Mouse (Mus musculus) liver (tissue): ENCODE results near the gene Ptpn14.
A peak's percentile ranks its signal among the peaks of the same experiment; 100 is the strongest.

ENCODE experiments used
- DNase-seq: peaks from one replicate; pipeline ENCODE4 v3.0.0-alpha.2; 2020; ENCODE audit warnings: mixed read lengths

Gene Ptpn14

DNA sequence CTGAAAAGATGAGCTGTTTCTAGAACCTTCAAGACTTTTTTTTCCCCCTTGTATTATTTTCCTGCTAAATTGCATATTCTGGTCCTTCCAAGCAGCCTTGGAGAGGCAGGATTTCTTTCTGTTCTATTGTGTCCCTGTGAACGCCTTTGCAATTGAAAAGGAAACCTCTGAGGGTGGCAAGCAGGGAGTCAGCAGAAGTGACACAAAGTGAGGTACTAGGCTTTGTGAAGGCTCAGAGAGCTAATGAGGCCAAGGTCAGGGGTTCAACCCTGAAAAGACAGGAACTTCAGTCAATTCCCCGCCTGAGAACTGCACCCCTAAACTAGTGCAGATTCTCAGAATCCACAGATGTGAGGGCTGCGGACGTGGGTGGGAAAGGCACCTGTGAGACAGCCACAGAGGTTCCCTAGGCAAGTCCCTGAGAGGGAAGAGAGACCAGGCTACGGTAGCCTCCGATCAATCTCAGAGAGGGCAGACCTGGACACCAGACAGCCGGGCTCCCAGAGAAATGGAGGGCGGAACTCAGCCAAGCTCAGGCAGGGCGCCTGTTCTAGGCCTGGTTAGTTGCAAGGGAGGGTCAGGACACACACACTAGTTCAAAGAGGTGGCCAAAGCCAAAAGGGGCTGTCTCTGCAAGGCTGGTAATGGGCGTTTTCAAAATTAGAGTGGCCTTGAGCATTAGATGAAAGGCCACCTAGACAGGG is 188.5 kb downstream of the Ptpn14 start:
- DNase-seq: no peak

DNA sequence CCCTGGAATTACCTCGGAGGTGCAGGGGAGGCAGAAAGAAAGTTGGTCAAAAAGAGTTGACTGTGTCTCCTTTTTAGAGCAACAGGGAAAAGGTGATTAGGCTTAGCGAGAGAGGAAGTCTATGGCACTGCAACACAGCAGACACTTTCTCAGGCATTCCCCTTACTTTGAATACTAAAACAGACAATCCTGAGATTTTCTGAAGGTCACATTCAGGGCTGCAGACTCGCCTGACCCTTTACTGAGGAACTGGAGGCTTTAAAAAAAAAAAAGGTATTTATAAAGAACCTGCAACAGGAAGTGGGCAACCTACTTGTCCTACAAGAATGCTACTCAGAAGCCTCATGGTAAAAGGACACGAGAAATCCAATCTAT is 189.0 kb downstream of the Ptpn14 start:
- DNase-seq: no peak

DNA sequence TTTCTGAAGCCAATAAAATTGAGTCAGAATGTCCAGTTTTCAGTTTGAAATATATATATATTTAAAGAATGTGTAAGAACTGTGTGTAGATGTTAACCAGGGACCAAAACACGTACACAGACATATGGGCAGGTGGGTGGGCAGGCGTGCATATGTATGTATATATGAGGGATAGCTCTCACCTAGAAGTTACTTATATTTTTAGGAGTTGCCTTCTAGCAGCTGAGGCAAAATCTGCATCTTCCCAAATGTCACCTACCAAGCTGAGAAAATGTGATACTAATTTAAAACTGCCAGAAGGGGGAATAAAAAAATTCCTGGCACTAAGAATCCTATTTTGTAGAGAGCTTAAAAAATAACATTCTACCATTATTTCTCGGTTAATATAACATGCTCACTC is 191.7 kb downstream of the Ptpn14 start:
- DNase-seq: no peak

DNA sequence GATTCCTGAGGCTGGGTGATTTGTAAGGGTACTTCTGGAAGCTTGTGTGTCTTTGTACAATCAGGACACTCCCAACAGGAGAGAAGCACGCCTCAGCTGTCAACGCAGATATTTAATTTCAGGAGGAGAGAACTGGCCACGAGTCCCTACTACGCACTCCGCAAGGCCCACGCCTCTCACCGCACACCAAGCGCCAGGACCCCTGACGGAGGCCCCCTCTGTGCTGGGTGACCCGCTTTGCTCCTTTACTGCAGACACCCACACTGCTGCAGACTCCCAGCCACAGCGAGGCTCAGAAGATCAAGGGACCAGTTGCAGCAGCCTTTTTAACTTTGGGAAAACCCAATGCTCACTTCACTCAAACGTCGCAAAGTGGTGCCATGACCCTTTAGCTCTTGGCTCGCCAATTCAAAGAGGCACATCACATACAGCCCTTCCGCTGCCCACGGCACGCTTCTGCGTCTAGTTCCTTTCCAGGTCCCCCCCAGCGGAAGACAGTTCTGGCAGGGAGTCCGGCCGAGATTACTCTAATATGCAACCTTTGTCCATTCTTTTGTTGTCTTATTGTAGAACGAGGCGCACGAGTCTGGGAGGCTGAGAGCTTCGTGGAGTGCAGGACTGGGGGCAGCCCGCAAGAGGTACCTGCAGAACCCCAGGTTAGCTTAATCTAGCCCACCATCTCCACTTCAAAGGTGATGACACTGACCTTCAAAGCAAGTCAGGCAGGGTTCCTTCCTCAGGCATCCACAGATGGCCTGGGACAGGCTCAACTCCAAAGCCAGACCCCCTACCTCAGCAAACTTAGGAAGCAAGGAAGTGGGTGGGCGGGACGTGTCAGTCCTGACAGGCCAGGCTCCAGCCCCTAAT is 192.9 kb downstream of the Ptpn14 start:
- DNase-seq: no peak

DNA sequence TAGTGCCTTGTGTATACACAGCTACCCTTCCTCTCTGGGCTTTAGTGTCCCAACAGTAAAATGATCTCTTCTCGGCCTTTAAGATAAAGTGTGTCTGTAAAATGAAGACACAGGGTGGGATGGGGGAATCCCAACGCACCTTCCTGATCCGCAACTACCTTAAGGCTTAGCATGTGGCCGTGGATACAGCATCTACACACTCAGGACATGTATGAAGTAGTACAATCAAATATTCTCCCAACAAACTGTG is 193.4 kb downstream of the Ptpn14 start:
- DNase-seq: no peak

DNA sequence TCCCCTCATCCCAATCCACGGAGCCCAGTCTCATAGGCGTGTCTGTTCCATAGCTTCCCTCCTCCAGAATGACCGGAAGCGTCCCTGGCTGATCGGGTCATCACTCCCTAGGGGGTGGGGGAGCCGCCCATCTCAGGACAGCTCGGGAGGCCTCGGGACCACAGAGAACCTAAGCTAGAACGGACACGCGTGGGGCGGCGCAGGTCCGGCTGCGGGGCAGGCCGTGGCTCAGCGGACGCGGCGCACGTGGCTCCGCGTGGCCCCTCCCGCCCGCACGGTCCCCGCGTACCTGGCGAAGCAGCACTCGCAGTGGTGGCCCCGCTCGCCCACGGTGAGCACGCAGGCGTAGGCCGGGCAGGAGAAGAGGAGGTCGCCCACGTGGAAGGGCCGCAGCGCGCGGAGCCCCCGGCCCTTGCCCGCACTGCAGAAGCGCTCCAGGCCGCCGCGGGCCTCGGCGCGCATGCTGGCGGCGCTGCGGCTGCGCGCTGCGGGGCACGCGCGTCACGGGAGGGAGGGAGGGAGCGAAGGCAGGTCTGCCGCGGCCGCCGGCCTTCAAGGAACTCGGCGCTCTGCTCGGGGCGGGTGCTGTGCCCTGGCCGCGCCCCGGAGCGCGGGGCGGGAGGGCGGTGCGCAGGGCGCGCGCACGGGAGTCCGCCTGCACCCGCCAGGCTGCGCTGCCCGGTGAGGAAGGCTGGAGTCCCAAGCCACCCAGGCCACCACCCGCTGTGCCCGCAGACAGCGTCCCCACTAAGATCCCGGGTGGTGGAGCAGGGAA is 193.9 kb downstream of the Ptpn14 start, which contains the start of gene Smyd2:
Smyd2 (minus strand) TSS at position 546 of the 775 bp plus-strand sequence.
- peak; percentile 79 for DNase-seq

DNA sequence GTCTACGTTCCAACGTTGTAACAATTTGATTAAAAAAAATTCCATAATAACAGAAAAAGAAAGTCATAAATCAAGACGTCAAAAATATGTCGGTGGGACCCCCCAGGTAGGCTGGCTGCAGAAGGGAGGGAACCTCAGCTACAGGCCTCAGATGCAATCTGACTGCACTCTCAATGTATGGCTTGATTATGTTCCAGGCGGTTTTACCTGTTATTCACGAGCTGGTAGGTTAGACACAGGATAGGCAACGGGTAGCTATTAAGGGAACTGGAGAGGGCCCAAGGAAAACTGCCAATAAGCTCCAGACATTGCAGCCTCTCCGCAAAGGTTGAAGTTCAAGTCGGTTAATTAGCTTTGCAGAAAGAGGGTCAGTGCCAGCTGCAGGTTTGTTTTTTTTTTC is 194.7 kb downstream of the Ptpn14 start:
- no peak for DNase-seq

DNA sequence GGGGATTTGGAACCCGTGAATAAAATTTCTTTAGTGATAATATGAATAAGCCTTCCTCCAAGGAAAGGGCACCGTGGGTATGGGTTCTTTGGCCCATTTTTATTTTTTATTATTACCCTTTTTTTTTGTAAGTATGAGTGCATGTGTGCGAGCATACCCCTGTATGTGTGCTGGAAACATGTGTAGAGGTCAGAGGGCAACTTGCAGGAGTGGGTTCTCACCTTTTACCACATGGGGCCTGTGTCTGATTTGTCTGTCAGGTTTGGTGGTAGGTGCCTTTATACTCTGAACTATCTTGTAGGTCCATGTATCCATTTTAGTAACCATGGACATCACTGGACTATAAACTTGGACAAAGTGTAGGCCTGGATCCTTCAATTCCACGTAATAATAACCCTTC is 195.1 kb downstream of the Ptpn14 start:
- DNase-seq: no peak

DNA sequence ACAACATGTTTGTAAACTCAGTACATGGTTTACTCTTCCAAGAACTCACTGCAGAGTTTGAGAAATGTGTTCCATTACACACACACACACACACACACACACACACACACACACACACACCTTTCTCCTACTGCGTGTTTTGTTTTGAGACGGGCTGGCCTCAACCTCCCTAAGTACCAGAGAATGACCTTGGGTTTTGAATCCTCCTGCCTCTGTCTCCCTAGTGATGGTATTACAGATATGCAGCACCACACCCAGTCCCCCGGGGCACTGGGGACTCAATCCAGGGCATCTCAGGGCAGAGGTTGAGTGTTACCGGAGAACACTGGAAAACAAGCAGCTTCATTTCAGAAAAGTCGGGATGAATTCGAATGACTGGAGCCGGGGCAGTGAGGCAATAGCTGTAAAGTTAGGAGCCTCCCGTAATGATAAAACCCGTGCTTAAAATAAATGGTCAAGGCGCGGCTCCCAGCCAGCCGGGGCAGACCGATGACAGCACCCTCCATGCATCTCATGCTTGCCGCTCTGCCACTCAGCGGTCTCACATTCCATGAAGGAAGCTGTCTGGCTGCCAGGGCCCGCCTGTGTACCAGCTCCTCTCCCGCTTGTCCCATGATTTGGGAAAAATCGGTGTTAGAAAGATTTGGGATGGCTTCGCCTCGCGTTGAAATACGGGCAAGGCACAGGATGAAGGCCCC is 196.0 kb downstream of the Ptpn14 start:
- DNase-seq: no peak

DNA sequence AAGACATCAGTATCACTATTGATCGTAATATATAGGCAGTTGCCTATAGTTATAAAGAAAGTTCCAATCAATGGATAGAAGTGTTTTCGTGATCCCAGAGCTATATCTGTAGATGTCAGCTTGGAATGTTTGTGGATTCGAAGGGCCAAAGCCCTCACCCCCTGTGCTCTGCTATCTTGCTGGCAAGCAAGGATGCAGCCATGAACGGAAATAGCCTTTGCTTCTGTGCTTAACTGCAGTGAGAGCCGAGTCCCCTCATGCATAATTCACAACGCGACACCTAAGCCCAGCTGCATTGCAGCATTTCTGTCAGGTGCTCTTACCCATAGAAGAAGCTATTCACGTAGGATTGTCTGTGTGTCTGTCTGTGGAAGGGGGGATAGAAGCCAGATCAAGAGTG is 198.2 kb downstream of the Ptpn14 start:
- DNase-seq: no peak
